Mouse (Mus musculus): Measurements from ENCODE around the gene Trpc1.

Gene Trpc1

GRCm38 (mm10) chr9:95750037-95750511 lies at the start of gene Trpc1:
Trpc1 (minus strand) TSS chr9:95750375.
- DNase-seq, result peak; percentile 18 to 31

- DNase-seq, result no peak
These were observed 46.1 kb upstream of the Trpc1 start for GRCm38 (mm10) chr9:95796323-95796722.

- no peak for DNase-seq
These were observed 45.7 kb upstream of the Trpc1 start for GRCm38 (mm10) chr9:95795844-95796243.

- no peak for DNase-seq
These were observed 45.1 kb upstream of the Trpc1 start for GRCm38 (mm10) chr9:95795077-95795784.

GRCm38 (mm10) chr9:95793986-95794744 lies 44.0 kb upstream of the Trpc1 start:
- DNase-seq, result no peak

GRCm38 (mm10) chr9:95784888-95785511 lies 34.8 kb upstream of the Trpc1 start:
- no peak for DNase-seq

GRCm38 (mm10) chr9:95783646-95784293 lies 33.6 kb upstream of the Trpc1 start:
- no peak for DNase-seq

GRCm38 (mm10) chr9:95771671-95772070 lies 21.5 kb upstream of the Trpc1 start:
- DNase-seq, result no peak

GRCm38 (mm10) chr9:95763218-95763617 lies 13.0 kb upstream of the Trpc1 start:
- DNase-seq, result no peak

GRCm38 (mm10) chr9:95762228-95762627 lies 12.1 kb upstream of the Trpc1 start:
- DNase-seq, result no peak

- DNase-seq, result no peak
These were observed 11.2 kb upstream of the Trpc1 start for GRCm38 (mm10) chr9:95761381-95761780.

- DNase-seq, result no peak
These were observed 571 bp upstream of the Trpc1 start for GRCm38 (mm10) chr9:95750746-95751145.

- DNase-seq, result no peak
These were observed 680 bp downstream of the Trpc1 start for GRCm38 (mm10) chr9:95749461-95749928.

GRCm38 (mm10) chr9:95747298-95747697 lies 2.9 kb downstream of the Trpc1 start:
- no peak for DNase-seq

GRCm38 (mm10) chr9:95744845-95745613 lies 5.1 kb downstream of the Trpc1 start:
- DNase-seq, result no peak

GRCm38 (mm10) chr9:95736238-95736637 lies 13.9 kb downstream of the Trpc1 start:
- no peak for DNase-seq

GRCm38 (mm10) chr9:95712574-95712973 lies 37.6 kb downstream of the Trpc1 start:
- no peak for DNase-seq

GRCm38 (mm10) chr9:95708943-95709342 lies 41.2 kb downstream of the Trpc1 start:
- no peak for DNase-seq

GRCm38 (mm10) chr9:95705371-95705770 lies 44.8 kb downstream of the Trpc1 start:
- DNase-seq, result no peak

- no peak for DNase-seq
These were observed 46.1 kb downstream of the Trpc1 start for GRCm38 (mm10) chr9:95704078-95704477.

- no peak for DNase-seq
These were observed 50.9 kb downstream of the Trpc1 start for GRCm38 (mm10) chr9:95699273-95699672.

- no peak for DNase-seq
These were observed 52.4 kb downstream of the Trpc1 start for GRCm38 (mm10) chr9:95697808-95698207.
